Mouse (Mus musculus): ENCODE results near the gene Ppm1j. TPM values are rescaled to one million over a fixed set of nuclear protein-coding genes. Genes with fewer than 3 reads are reported as not detected.
A peak's percentile ranks its signal among the peaks of the same experiment; 100 is the strongest.

The Ppm1j gene
- total and polyA plus RNA-seq, 2 experiments from 2014 or later: 67.8 to 84.0 TPM

DNA sequence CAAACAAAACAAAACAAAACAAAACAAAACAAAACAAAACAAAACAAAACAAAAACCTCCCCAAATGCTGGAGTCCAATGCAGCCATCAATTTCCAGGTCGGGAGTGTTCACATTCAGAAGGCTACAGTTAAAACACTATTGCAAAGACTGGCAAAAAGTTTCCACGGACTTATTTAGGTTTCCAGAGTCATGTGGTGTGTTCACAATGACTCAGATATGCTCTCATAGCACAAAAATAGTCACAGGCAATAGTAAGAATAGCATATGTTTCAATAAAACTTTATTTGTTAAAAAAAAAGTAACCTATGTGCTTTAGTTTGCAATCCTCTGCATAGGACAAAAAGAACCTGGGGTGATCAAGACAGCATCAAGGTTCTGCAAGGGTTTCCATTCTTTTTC is 13.7 kb upstream of the Ppm1j start:
- Histone ChIP-seq H3K27me3 (ENCODE audit: control insufficient read depth, insufficient read depth, low read length) (no peaks in the 10 kb centered on the region), H3K4me2 (ENCODE audit: low read depth, low read length) (no peak overlapping the region), H3K36me3 (replicated peaks; ENCODE audit: control insufficient read depth, insufficient read depth, low read length) (no peaks in the 10 kb centered on the region), H3K4me3 (ENCODE audit: low read depth, low read length) (no peak overlapping the region), H3K9me3 (replicated peaks; ENCODE audit: control insufficient read depth, low read length) (no peaks in the 10 kb centered on the region), H3K9ac (replicated peaks; ENCODE audit: low read depth, low read length) (no peak overlapping the region), H3K4me1 (ENCODE audit: control insufficient read depth, insufficient read depth) (no peaks in the 10 kb centered on the region), H3K27ac (ENCODE audit: low read depth) (no peak overlapping the region)
- DNase-seq (ENCODE audit: low spot score) (no peak), ATAC-seq (ENCODE audit: insufficient read depth, low read depth) (no peak)
- 52% methylated on average over 2 of the region's 2 CpGs for WGBS
- TF ChIP-seq EP300 (IDR thresholded peaks at IDR 0.05; ENCODE audit: low read depth): no peak
- no peak for TF ChIP-seq CTCF (IDR thresholded peaks at IDR 0.05; ENCODE audit: low read depth)

DNA sequence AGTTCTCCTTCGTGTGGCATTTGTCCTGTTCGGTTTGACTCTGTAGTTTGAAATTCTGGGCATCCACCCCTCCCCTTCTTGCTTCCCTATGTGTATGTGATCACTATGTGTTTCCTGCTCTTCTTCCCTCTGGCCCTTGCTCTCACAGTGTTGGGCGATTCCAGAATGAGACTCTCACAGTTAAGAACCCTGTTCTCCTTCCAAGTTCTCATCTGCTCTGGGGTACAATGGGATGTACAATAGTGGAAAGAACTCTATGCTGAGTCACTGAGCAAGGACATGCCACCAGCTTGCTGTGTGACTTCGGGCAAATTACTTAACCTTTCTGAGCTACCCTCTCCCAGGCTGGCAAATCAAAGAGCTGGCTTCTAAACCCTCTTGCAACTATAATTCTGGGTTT is 13.1 kb upstream of the Ppm1j start:
- WGBS: 75% methylated on average over 4 of the region's 4 CpGs
- Histone ChIP-seq H3K9me3 (replicated peaks; ENCODE audit: control insufficient read depth, low read length) (no peaks in the 10 kb centered on the region), H3K36me3 (replicated peaks; ENCODE audit: control insufficient read depth, insufficient read depth, low read length) (no peaks in the 10 kb centered on the region)

DNA sequence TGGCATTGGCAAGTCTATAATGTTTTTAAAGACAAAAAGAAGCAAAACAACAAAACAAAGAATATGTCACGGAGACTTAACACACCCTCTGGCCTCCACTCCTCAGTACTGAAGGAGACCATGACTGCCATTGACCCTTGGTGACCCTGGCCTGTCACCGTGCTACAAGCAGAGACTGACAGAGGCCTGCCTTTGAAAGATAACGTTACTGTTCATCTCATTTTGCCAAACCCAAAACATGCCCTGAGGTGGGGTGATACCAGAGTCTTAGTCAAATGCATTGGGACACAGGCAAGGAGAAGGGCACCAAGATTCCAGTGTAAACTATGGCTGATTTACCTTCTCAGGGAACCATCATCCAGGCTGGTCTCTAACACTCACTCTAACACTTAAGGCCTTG is 11.7 kb upstream of the Ppm1j start:
- WGBS: 60% methylated on average over 3 of the region's 3 CpGs
- Histone ChIP-seq H3K9me3 (replicated peaks; ENCODE audit: control insufficient read depth, low read length) (no peaks in the 10 kb centered on the region), H3K27me3 (ENCODE audit: control insufficient read depth, insufficient read depth, low read length) (no peaks in the 10 kb centered on the region), H3K4me1 (ENCODE audit: control insufficient read depth, insufficient read depth) (no peaks in the 10 kb centered on the region), H3K27ac (ENCODE audit: low read depth) (no peak overlapping the region), H3K9ac (replicated peaks; ENCODE audit: low read depth, low read length) (no peak overlapping the region), H3K4me2 (ENCODE audit: low read depth, low read length) (no peak overlapping the region), H3K36me3 (replicated peaks; ENCODE audit: control insufficient read depth, insufficient read depth, low read length) (no peaks in the 10 kb centered on the region), H3K4me3 (ENCODE audit: low read depth, low read length) (no peak overlapping the region)
- TF ChIP-seq CTCF (IDR thresholded peaks at IDR 0.05; ENCODE audit: low read depth) (no peak), EP300 (IDR thresholded peaks at IDR 0.05; ENCODE audit: low read depth) (no peak)
- ATAC-seq (ENCODE audit: insufficient read depth, low read depth): no peak
- no peak for DNase-seq (ENCODE audit: low spot score)

More for the DNA sequence above, 13.1 kb upstream of the Ppm1j start:
- Histone ChIP-seq H3K27ac (ENCODE audit: low read depth) (no peak overlapping the region), H3K4me2 (ENCODE audit: low read depth, low read length) (no peak overlapping the region), H3K4me3 (ENCODE audit: low read depth, low read length) (no peak overlapping the region), H3K4me1 (ENCODE audit: control insufficient read depth, insufficient read depth) (no peaks in the 10 kb centered on the region), H3K9ac (replicated peaks; ENCODE audit: low read depth, low read length) (no peak overlapping the region), H3K27me3 (ENCODE audit: control insufficient read depth, insufficient read depth, low read length) (no peaks in the 10 kb centered on the region)
- no peak for DNase-seq (ENCODE audit: low spot score)
- ATAC-seq (ENCODE audit: insufficient read depth, low read depth): no peak
- TF ChIP-seq EP300 (IDR thresholded peaks at IDR 0.05; ENCODE audit: low read depth) (no peak), CTCF (IDR thresholded peaks at IDR 0.05; ENCODE audit: low read depth) (no peak)

DNA sequence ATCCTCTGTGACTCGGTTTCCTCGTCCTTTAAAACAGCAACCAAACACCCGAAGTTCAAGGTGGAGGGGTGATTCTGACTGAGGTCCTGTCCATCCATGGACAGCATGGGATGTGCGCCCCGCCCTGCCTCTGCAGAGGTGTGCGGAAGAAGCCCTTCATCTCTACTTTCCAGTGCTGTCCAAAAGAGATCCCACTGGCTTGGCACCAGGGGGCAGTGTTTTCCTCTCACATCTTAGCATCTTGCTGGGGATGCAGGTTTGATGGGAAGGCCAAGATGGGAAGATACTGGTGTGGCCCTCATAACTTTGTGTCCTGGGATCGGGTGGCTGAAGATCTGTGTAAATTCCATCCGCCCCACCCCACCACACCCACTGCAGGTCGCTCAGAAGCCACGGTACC is 10.8 kb upstream of the Ppm1j start:
- Histone ChIP-seq H3K27me3 (ENCODE audit: control insufficient read depth, insufficient read depth, low read length) (no peaks in the 10 kb centered on the region), H3K9me3 (replicated peaks; ENCODE audit: control insufficient read depth, low read length) (no peaks in the 10 kb centered on the region), H3K27ac (ENCODE audit: low read depth) (no peak overlapping the region), H3K4me1 (ENCODE audit: control insufficient read depth, insufficient read depth) (no peaks in the 10 kb centered on the region), H3K36me3 (replicated peaks; ENCODE audit: control insufficient read depth, insufficient read depth, low read length) (no peaks in the 10 kb centered on the region), H3K4me3 (ENCODE audit: low read depth, low read length) (no peak overlapping the region), H3K4me2 (ENCODE audit: low read depth, low read length) (no peak overlapping the region), H3K9ac (replicated peaks; ENCODE audit: low read depth, low read length) (no peak overlapping the region)
- ATAC-seq (ENCODE audit: insufficient read depth, low read depth): no peak; the same call in 1 of the 2 replicates
- peak; percentile 27 for DNase-seq (ENCODE audit: low spot score)
- no peak for TF ChIP-seq EP300 (IDR thresholded peaks at IDR 0.05; ENCODE audit: low read depth)
- TF ChIP-seq CTCF (IDR thresholded peaks at IDR 0.05; ENCODE audit: low read depth): peak; percentile 77
- 58% methylated on average over 10 of the region's 10 CpGs for WGBS

DNA sequence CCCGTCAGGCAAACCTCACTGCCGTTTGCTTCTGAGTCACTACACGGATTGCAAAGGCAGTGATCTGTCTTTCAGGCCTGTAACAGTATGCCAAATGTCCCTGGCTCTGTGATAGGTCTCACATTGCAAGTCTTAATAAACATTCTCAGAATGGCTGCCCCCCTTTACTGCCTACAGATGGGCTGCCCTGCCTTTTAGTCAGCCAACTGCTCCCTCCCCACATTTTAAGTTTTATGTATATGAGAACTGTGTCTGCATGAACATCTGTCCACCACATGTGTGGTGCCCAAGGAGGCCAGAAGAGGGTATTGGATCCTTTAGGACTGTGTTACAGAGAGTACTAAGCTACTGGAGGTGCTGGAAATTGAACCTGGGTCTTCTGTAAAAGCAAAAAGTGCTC is 9.9 kb upstream of the Ppm1j start:
- Histone ChIP-seq H3K27ac (ENCODE audit: low read depth) (no peak overlapping the region), H3K4me2 (ENCODE audit: low read depth, low read length) (no peak overlapping the region), H3K4me1 (ENCODE audit: control insufficient read depth, insufficient read depth) (no peaks in the 10 kb centered on the region), H3K36me3 (replicated peaks; ENCODE audit: control insufficient read depth, insufficient read depth, low read length) (no peaks in the 10 kb centered on the region), H3K4me3 (ENCODE audit: low read depth, low read length) (no peak overlapping the region), H3K27me3 (ENCODE audit: control insufficient read depth, insufficient read depth, low read length) (peaks cover under 1% of the 10 kb centered on the region; the same call in 1 of the 2 replicates), H3K9me3 (replicated peaks; ENCODE audit: control insufficient read depth, low read length) (no peaks in the 10 kb centered on the region), H3K9ac (replicated peaks; ENCODE audit: low read depth, low read length) (no peak overlapping the region)
- TF ChIP-seq EP300 (IDR thresholded peaks at IDR 0.05; ENCODE audit: low read depth) (no peak), CTCF (IDR thresholded peaks at IDR 0.05; ENCODE audit: low read depth) (no peak)
- 62% methylated on average over 3 of the region's 3 CpGs for WGBS
- DNase-seq (ENCODE audit: low spot score) (no peak), ATAC-seq (ENCODE audit: insufficient read depth, low read depth) (no peak)

DNA sequence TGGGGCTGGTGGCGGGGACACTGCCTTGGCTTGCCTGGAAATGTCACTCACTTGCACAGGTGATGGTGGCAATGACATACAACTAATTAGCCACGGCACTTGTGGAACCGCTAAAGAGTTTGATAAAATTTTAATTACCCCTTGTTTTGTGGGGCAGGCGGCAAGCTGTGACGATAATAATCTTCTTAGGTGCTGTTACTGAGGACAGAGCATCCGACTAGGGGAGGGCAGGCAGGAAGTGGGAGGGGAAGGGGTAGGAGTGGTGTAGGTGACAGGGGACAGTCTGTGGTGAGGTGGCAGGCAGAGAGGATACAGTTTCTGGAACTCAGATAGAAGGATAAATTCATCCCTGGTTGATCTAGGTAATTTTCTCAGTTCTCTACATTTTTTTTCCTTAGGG is 9.4 kb upstream of the Ppm1j start:
- Histone ChIP-seq H3K9ac (replicated peaks; ENCODE audit: low read depth, low read length) (no peak overlapping the region), H3K4me3 (ENCODE audit: low read depth, low read length) (no peak overlapping the region), H3K4me1 (ENCODE audit: control insufficient read depth, insufficient read depth) (no peaks in the 10 kb centered on the region), H3K4me2 (ENCODE audit: low read depth, low read length) (no peak overlapping the region), H3K27me3 (ENCODE audit: control insufficient read depth, insufficient read depth, low read length) (peaks cover 6% of the 10 kb centered on the region), H3K27ac (ENCODE audit: low read depth) (no peak overlapping the region), H3K36me3 (replicated peaks; ENCODE audit: control insufficient read depth, insufficient read depth, low read length) (no peaks in the 10 kb centered on the region), H3K9me3 (replicated peaks; ENCODE audit: control insufficient read depth, low read length) (no peaks in the 10 kb centered on the region)
- DNase-seq (ENCODE audit: low spot score): no peak
- 54% methylated on average over 6 of the region's 6 CpGs for WGBS
- TF ChIP-seq EP300 (IDR thresholded peaks at IDR 0.05; ENCODE audit: low read depth): no peak
- no peak for TF ChIP-seq CTCF (IDR thresholded peaks at IDR 0.05; ENCODE audit: low read depth)
- ATAC-seq (ENCODE audit: insufficient read depth, low read depth): no peak
